Mouse (Mus musculus) lung, postnatal 4 days (tissue): Measurements from ENCODE around the gene E030018B13Rik.

ENCODE experiments used
- DNase-seq, 2 experiments: peaks; one replicate each; pipeline ENCODE4 v3.0.0; 2021

Gene E030018B13Rik

GRCm38 (mm10) chr7:63898201-63898600, 18.5 kb upstream of the E030018B13Rik start:
- no peak for DNase-seq

GRCm38 (mm10) chr7:63899925-63900324, 16.7 kb upstream of the E030018B13Rik start:
- no peak for DNase-seq

GRCm38 (mm10) chr7:63900411-63900810, 16.2 kb upstream of the E030018B13Rik start:
- no peak for DNase-seq

GRCm38 (mm10) chr7:63901346-63901745, 15.3 kb upstream of the E030018B13Rik start:
- no peak for DNase-seq

GRCm38 (mm10) chr7:63901942-63902341, 14.7 kb upstream of the E030018B13Rik start:
- DNase-seq = no peak

GRCm38 (mm10) chr7:63902604-63903210, 13.9 kb upstream of the E030018B13Rik start:
- no peak for DNase-seq

GRCm38 (mm10) chr7:63903635-63904380, 12.8 kb upstream of the E030018B13Rik start:
- no peak for DNase-seq

GRCm38 (mm10) chr7:63905190-63905589, 11.5 kb upstream of the E030018B13Rik start:
- no peak for DNase-seq

- DNase-seq = no peak
Observed at GRCm38 (mm10) chr7:63905642-63906041, 11.0 kb upstream of the E030018B13Rik start.

GRCm38 (mm10) chr7:63907778-63908495, 8.7 kb upstream of the E030018B13Rik start:
- no peak for DNase-seq

- peak in 1 of 2 experiments; percentile 29 for DNase-seq
Observed at GRCm38 (mm10) chr7:63908496-63909285, 8.0 kb upstream of the E030018B13Rik start.

- peak in 1 of 2 experiments; percentile 19 for DNase-seq
Observed at GRCm38 (mm10) chr7:63910225-63910624, 6.4 kb upstream of the E030018B13Rik start.

GRCm38 (mm10) chr7:63910912-63911311, 5.7 kb upstream of the E030018B13Rik start:
- peak; percentile 73 to 83 for DNase-seq

- DNase-seq = peak; percentile 78 to 86
Observed at GRCm38 (mm10) chr7:63911383-63912233, 5.0 kb upstream of the E030018B13Rik start.

GRCm38 (mm10) chr7:63912234-63912810, 4.3 kb upstream of the E030018B13Rik start:
- peak; percentile 69 to 83 for DNase-seq

GRCm38 (mm10) chr7:63912924-63913723, 3.5 kb upstream of the E030018B13Rik start:
- DNase-seq = peak in 1 of 2 experiments; percentile 24

GRCm38 (mm10) chr7:63913724-63914692, 2.6 kb upstream of the E030018B13Rik start:
- DNase-seq = peak; percentile 64 to 68

GRCm38 (mm10) chr7:63914891-63915290, 1.8 kb upstream of the E030018B13Rik start:
- peak in 1 of 2 experiments; percentile 18 for DNase-seq

GRCm38 (mm10) chr7:63917693-63918092, 1.0 kb downstream of the E030018B13Rik start:
- DNase-seq = peak in 1 of 2 experiments; percentile 63
